Mouse (Mus musculus): ENCODE data around the gene Fam174a. TPM values are rescaled to one million over a fixed set of nuclear protein-coding genes. Genes with fewer than 3 reads are reported as not detected.

Gene Fam174a
- polyA plus RNA-seq, 1 experiment = 16.0 TPM

GRCm38 (mm10) chr1:95339618-95340017 lies 26.2 kb downstream of the Fam174a start:
- TF ChIP-seq USF1 (IDR thresholded peaks at IDR 0.05; ENCODE audit: low read depth) = peak; percentile 15
- TF ChIP-seq CEBPB (IDR thresholded peaks at IDR 0.05; ENCODE audit: insufficient read depth, poor library complexity, severe bottlenecking) = peak; percentile 89
- peak in 1 of 3 experiments; percentile 56 for TF ChIP-seq MYOD1 (IDR thresholded peaks at IDR 0.05; ENCODE audit: control insufficient read depth in 1 of 3, insufficient read length in 2 of 3, low read depth in 2 of 3)
- no peak for TF ChIP-seq TCF3 (IDR thresholded peaks at IDR 0.05; ENCODE audit: insufficient read length, low read depth)
- TF ChIP-seq MYOG (IDR thresholded peaks at IDR 0.05; ENCODE audit: control insufficient read depth in 1 of 3, insufficient read depth in 1 of 3, insufficient read length in 2 of 3, low read depth in 2 of 3) = no peak
- no peak for TF ChIP-seq MAX (IDR thresholded peaks at IDR 0.05; ENCODE audit: low read depth)
- TF ChIP-seq POLR2AphosphoS2 (IDR thresholded peaks at IDR 0.05; ENCODE audit: insufficient read length, low read depth) = no peak
- TF ChIP-seq TCF12 (IDR thresholded peaks at IDR 0.05; ENCODE audit: insufficient read depth, poor library complexity, severe bottlenecking) = no peak
- no peak for TF ChIP-seq POLR2A (IDR thresholded peaks at IDR 0.05; ENCODE audit: insufficient read length, low read depth)
- no peak for TF ChIP-seq REST (IDR thresholded peaks at IDR 0.05; ENCODE audit: insufficient read depth, insufficient read length)
- no peak for TF ChIP-seq E2F4 (IDR thresholded peaks at IDR 0.05; ENCODE audit: insufficient read depth)
- no peaks in the 10 kb centered on the region for H3K79me2 ChIP-seq (ENCODE audit: control insufficient read depth, insufficient read depth)
- H3K36me3 ChIP-seq (ENCODE audit: control insufficient read depth, insufficient read depth) = no peaks in the 10 kb centered on the region
- no peak overlapping the region for H3ac ChIP-seq (ENCODE audit: control insufficient read depth, insufficient read length)
- no peaks in the 10 kb centered on the region for H3K27me3 ChIP-seq (ENCODE audit: control insufficient read depth, insufficient read depth, insufficient read length)
- no peak overlapping the region for H3K4me3 ChIP-seq
- no peak overlapping the region for H3K4me2 ChIP-seq (ENCODE audit: low read depth)

- no peak for TF ChIP-seq SRF (IDR thresholded peaks at IDR 0.05; ENCODE audit: control insufficient read depth, insufficient read length, low read depth)
- TF ChIP-seq MYOG (IDR thresholded peaks at IDR 0.05; ENCODE audit: control insufficient read depth in 1 of 3, insufficient read depth in 1 of 3, insufficient read length in 2 of 3, low read depth in 2 of 3) = no peak
- TF ChIP-seq TCF3 (IDR thresholded peaks at IDR 0.05; ENCODE audit: insufficient read length, low read depth) = no peak
- no peak for TF ChIP-seq REST (IDR thresholded peaks at IDR 0.05; ENCODE audit: insufficient read depth, insufficient read length)
- TF ChIP-seq POLR2AphosphoS2 (IDR thresholded peaks at IDR 0.05; ENCODE audit: insufficient read length, low read depth) = no peak
- no peak for TF ChIP-seq CEBPB (IDR thresholded peaks at IDR 0.05; ENCODE audit: insufficient read depth, poor library complexity, severe bottlenecking)
- TF ChIP-seq MYOD1 (IDR thresholded peaks at IDR 0.05; ENCODE audit: control insufficient read depth in 1 of 3, insufficient read length in 2 of 3, low read depth in 2 of 3) = no peak
- TF ChIP-seq USF1 (IDR thresholded peaks at IDR 0.05; ENCODE audit: low read depth) = no peak
- TF ChIP-seq POLR2A (IDR thresholded peaks at IDR 0.05; ENCODE audit: insufficient read length, low read depth) = no peak
- TF ChIP-seq MAX (IDR thresholded peaks at IDR 0.05; ENCODE audit: low read depth) = no peak
- TF ChIP-seq E2F4 (IDR thresholded peaks at IDR 0.05; ENCODE audit: insufficient read depth) = no peak
- TF ChIP-seq TCF12 (IDR thresholded peaks at IDR 0.05; ENCODE audit: insufficient read depth, poor library complexity, severe bottlenecking) = no peak
- Histone ChIP-seq H3ac (ENCODE audit: control insufficient read depth, insufficient read length) (no peak overlapping the region), H3K4me2 (ENCODE audit: low read depth) (no peak overlapping the region), H3K79me2 (ENCODE audit: control insufficient read depth, insufficient read depth) (no peaks in the 10 kb centered on the region), H3K27me3 (ENCODE audit: control insufficient read depth, insufficient read depth, insufficient read length) (no peaks in the 10 kb centered on the region), H3K4me3 (no peak overlapping the region), H3K36me3 (ENCODE audit: control insufficient read depth, insufficient read depth) (no peaks in the 10 kb centered on the region)
Measured at GRCm38 (mm10) chr1:95342242-95342641, 28.8 kb downstream of the Fam174a start.

- no peak overlapping the region for H3ac ChIP-seq (ENCODE audit: control insufficient read depth, insufficient read length)
- H3K79me2 ChIP-seq (ENCODE audit: control insufficient read depth, insufficient read depth) = no peaks in the 10 kb centered on the region
- TF ChIP-seq MYOD1 (IDR thresholded peaks at IDR 0.05; ENCODE audit: control insufficient read depth in 1 of 3, insufficient read length in 2 of 3, low read depth in 2 of 3) (no peak), MYOG (IDR thresholded peaks at IDR 0.05; ENCODE audit: control insufficient read depth in 1 of 3, insufficient read depth in 1 of 3, insufficient read length in 2 of 3, low read depth in 2 of 3) (no peak), SRF (IDR thresholded peaks at IDR 0.05; ENCODE audit: control insufficient read depth, insufficient read length, low read depth) (no peak), CEBPB (IDR thresholded peaks at IDR 0.05; ENCODE audit: insufficient read depth, poor library complexity, severe bottlenecking) (no peak), POLR2A (IDR thresholded peaks at IDR 0.05; ENCODE audit: insufficient read length, low read depth) (no peak), USF1 (IDR thresholded peaks at IDR 0.05; ENCODE audit: low read depth) (no peak), POLR2AphosphoS2 (IDR thresholded peaks at IDR 0.05; ENCODE audit: insufficient read length, low read depth) (no peak), MAX (IDR thresholded peaks at IDR 0.05; ENCODE audit: low read depth) (no peak), E2F4 (IDR thresholded peaks at IDR 0.05; ENCODE audit: insufficient read depth) (no peak), REST (IDR thresholded peaks at IDR 0.05; ENCODE audit: insufficient read depth, insufficient read length) (no peak)
- H3K36me3 ChIP-seq (ENCODE audit: control insufficient read depth, insufficient read depth) = no peaks in the 10 kb centered on the region
- no peak overlapping the region for H3K4me2 ChIP-seq (ENCODE audit: low read depth)
- H3K27me3 ChIP-seq (ENCODE audit: control insufficient read depth, insufficient read depth, insufficient read length) = no peaks in the 10 kb centered on the region
- H3K4me3 ChIP-seq = no peak overlapping the region
Measured at GRCm38 (mm10) chr1:95343585-95344485, 30.4 kb downstream of the Fam174a start.

- H3ac ChIP-seq (ENCODE audit: control insufficient read depth, insufficient read length) = no peak overlapping the region
- H3K4me3 ChIP-seq = no peak overlapping the region
- H3K27me3 ChIP-seq (ENCODE audit: control insufficient read depth, insufficient read depth, insufficient read length) = no peaks in the 10 kb centered on the region
- H3K36me3 ChIP-seq (ENCODE audit: control insufficient read depth, insufficient read depth) = no peaks in the 10 kb centered on the region
- H3K4me2 ChIP-seq (ENCODE audit: low read depth) = no peak overlapping the region
- H3K79me2 ChIP-seq (ENCODE audit: control insufficient read depth, insufficient read depth) = no peaks in the 10 kb centered on the region
- no peak for TF ChIP-seq REST (IDR thresholded peaks at IDR 0.05; ENCODE audit: insufficient read depth, insufficient read length)
- no peak for TF ChIP-seq USF1 (IDR thresholded peaks at IDR 0.05; ENCODE audit: low read depth)
- TF ChIP-seq TCF3 (IDR thresholded peaks at IDR 0.05; ENCODE audit: insufficient read length, low read depth) = no peak
- TF ChIP-seq POLR2A (IDR thresholded peaks at IDR 0.05; ENCODE audit: insufficient read length, low read depth) = no peak
- TF ChIP-seq TCF12 (IDR thresholded peaks at IDR 0.05; ENCODE audit: insufficient read depth, poor library complexity, severe bottlenecking) = no peak
- TF ChIP-seq SRF (IDR thresholded peaks at IDR 0.05; ENCODE audit: control insufficient read depth, insufficient read length, low read depth) = no peak
- no peak for TF ChIP-seq CEBPB (IDR thresholded peaks at IDR 0.05; ENCODE audit: insufficient read depth, poor library complexity, severe bottlenecking)
- TF ChIP-seq E2F4 (IDR thresholded peaks at IDR 0.05; ENCODE audit: insufficient read depth) = no peak
- no peak for TF ChIP-seq MYOD1 (IDR thresholded peaks at IDR 0.05; ENCODE audit: control insufficient read depth in 1 of 3, insufficient read length in 2 of 3, low read depth in 2 of 3)
- TF ChIP-seq MAX (IDR thresholded peaks at IDR 0.05; ENCODE audit: low read depth) = no peak
- no peak for TF ChIP-seq MYOG (IDR thresholded peaks at IDR 0.05; ENCODE audit: control insufficient read depth in 1 of 3, insufficient read depth in 1 of 3, insufficient read length in 2 of 3, low read depth in 2 of 3)
- TF ChIP-seq POLR2AphosphoS2 (IDR thresholded peaks at IDR 0.05; ENCODE audit: insufficient read length, low read depth) = no peak
Measured at GRCm38 (mm10) chr1:95354146-95354545, 40.7 kb downstream of the Fam174a start.
